Mouse (Mus musculus): Measurements from ENCODE around the gene Prkag1. TPM values are rescaled to one million over a fixed set of nuclear protein-coding genes. Genes with fewer than 3 reads are reported as not detected.

The Prkag1 gene
- total and polyA plus RNA-seq, 2 experiments from 2014 or later: 48.3 to 58.4 TPM

- Histone ChIP-seq H3K36me3 (ENCODE audit: insufficient read depth) (no peaks in the 10 kb centered on the region), H3K9ac (no peak overlapping the region), H3K27me3 (ENCODE audit: insufficient read depth, low read length) (peaks cover 60% of the 10 kb centered on the region), H3K9me3 (ENCODE audit: low read length) (0 out of 2 replicates have a peak, but pooled peaks cover 3% of the 10 kb centered on the region), H3K4me2 (ENCODE audit: low read depth) (no peak overlapping the region), H3K4me1 (ENCODE audit: insufficient read depth) (no peaks in the 10 kb centered on the region), H3K27ac (ENCODE audit: low read depth, low read length) (no peak overlapping the region), H3K4me3 (ENCODE audit: low read depth, low read length) (no peak overlapping the region)
- TF ChIP-seq CTCF (IDR thresholded peaks at IDR 0.05; ENCODE audit: low read depth): no peak; the same call in 1 of the 2 replicates
- 28% methylated on average over 6 of the region's 6 CpGs for WGBS
- ATAC-seq: no peak
- DNase-seq: no peak
Observed at GRCm38 (mm10) chr15:98781166-98781565, 50.2 kb downstream of the Prkag1 start.

GRCm38 (mm10) chr15:98780573-98780972 lies 50.7 kb downstream of the Prkag1 start:
- Histone ChIP-seq H3K4me2 (ENCODE audit: low read depth) (no peak overlapping the region), H3K36me3 (ENCODE audit: insufficient read depth) (no peaks in the 10 kb centered on the region)

GRCm38 (mm10) chr15:98780075-98780474 lies 51.2 kb downstream of the Prkag1 start:
- Histone ChIP-seq H3K9me3 (ENCODE audit: low read length) (no peaks in the 10 kb centered on the region), H3K4me2 (ENCODE audit: low read depth) (no peak overlapping the region), H3K4me3 (ENCODE audit: low read depth, low read length) (no peak overlapping the region), H3K27ac (ENCODE audit: low read depth, low read length) (no peak overlapping the region), H3K4me1 (ENCODE audit: insufficient read depth) (no peaks in the 10 kb centered on the region), H3K27me3 (ENCODE audit: insufficient read depth, low read length) (peaks cover 71% of the 10 kb centered on the region), H3K36me3 (ENCODE audit: insufficient read depth) (no peaks in the 10 kb centered on the region), H3K9ac (no peak overlapping the region)
- ATAC-seq (no peak), DNase-seq (no peak)
- WGBS: 6% methylated on average over 8 of the region's 8 CpGs
- no peak for TF ChIP-seq CTCF (IDR thresholded peaks at IDR 0.05; ENCODE audit: low read depth)

More at GRCm38 (mm10) chr15:98780573-98780972, 50.7 kb downstream of the Prkag1 start:
- Histone ChIP-seq H3K27ac (ENCODE audit: low read depth, low read length) (no peak overlapping the region), H3K4me3 (ENCODE audit: low read depth, low read length) (no peak overlapping the region), H3K4me1 (ENCODE audit: insufficient read depth) (no peaks in the 10 kb centered on the region), H3K27me3 (ENCODE audit: insufficient read depth, low read length) (peaks cover 66% of the 10 kb centered on the region), H3K9ac (no peak overlapping the region), H3K9me3 (ENCODE audit: low read length) (no peaks in the 10 kb centered on the region)
- under 1% methylated on average over 13 of the region's 13 CpGs for WGBS
- peak; percentile 23; the same call in 1 of the 2 replicates for TF ChIP-seq CTCF (IDR thresholded peaks at IDR 0.05; ENCODE audit: low read depth)
- DNase-seq (no peak), ATAC-seq (no peak)

- no peaks in the 10 kb centered on the region for H3K4me1 ChIP-seq (ENCODE audit: insufficient read depth)
- no peak overlapping the region for H3K9ac ChIP-seq
- H3K36me3 ChIP-seq (ENCODE audit: insufficient read depth): no peaks in the 10 kb centered on the region
- ATAC-seq: no peak
- no peak overlapping the region for H3K4me2 ChIP-seq (ENCODE audit: low read depth)
- no peaks in the 10 kb centered on the region for H3K9me3 ChIP-seq (ENCODE audit: low read length)
- no peak overlapping the region for H3K4me3 ChIP-seq (ENCODE audit: low read depth, low read length)
- H3K27ac ChIP-seq (ENCODE audit: low read depth, low read length): no peak overlapping the region
- TF ChIP-seq CTCF (IDR thresholded peaks at IDR 0.05; ENCODE audit: low read depth): no peak
- peaks cover 84% of the 10 kb centered on the region for H3K27me3 ChIP-seq (ENCODE audit: insufficient read depth, low read length)
- DNase-seq: no peak
- WGBS: 4% methylated on average over 10 of the region's 11 CpGs
Observed at GRCm38 (mm10) chr15:98778806-98779205, 52.5 kb downstream of the Prkag1 start.

- Histone ChIP-seq H3K27me3 (ENCODE audit: insufficient read depth, low read length) (peaks cover 89% of the 10 kb centered on the region), H3K27ac (ENCODE audit: low read depth, low read length) (no peak overlapping the region), H3K9me3 (ENCODE audit: low read length) (no peaks in the 10 kb centered on the region), H3K4me2 (ENCODE audit: low read depth) (peak overlapping the region; percentile 44), H3K4me1 (ENCODE audit: insufficient read depth) (no peaks in the 10 kb centered on the region), H3K36me3 (ENCODE audit: insufficient read depth) (no peaks in the 10 kb centered on the region), H3K9ac (no peak overlapping the region), H3K4me3 (ENCODE audit: low read depth, low read length) (peak overlapping the region; percentile 20)
- ATAC-seq (no peak), DNase-seq (no peak)
- WGBS: 2% methylated on average over 25 of the region's 25 CpGs
- no peak for TF ChIP-seq CTCF (IDR thresholded peaks at IDR 0.05; ENCODE audit: low read depth)
Observed at GRCm38 (mm10) chr15:98778191-98778770, 53.0 kb downstream of the Prkag1 start.

GRCm38 (mm10) chr15:98777762-98778161 lies 53.6 kb downstream of the Prkag1 start, which contains the start of gene Wnt10b:
Wnt10b (minus strand) TSS chr15:98778150.
- under 1% methylated on average over 33 of the region's 33 CpGs for WGBS
- Histone ChIP-seq H3K9ac (no peak within 1 kb of the TSS), H3K4me2 (ENCODE audit: low read depth) (peak within 1 kb of the TSS; percentile 44)

GRCm38 (mm10) chr15:98777005-98777616 lies 54.2 kb downstream of the Prkag1 start:
- Histone ChIP-seq H3K4me2 (ENCODE audit: low read depth) (no peak overlapping the region), H3K36me3 (ENCODE audit: insufficient read depth) (no peaks in the 10 kb centered on the region), H3K4me1 (ENCODE audit: insufficient read depth) (no peaks in the 10 kb centered on the region), H3K27ac (ENCODE audit: low read depth, low read length) (no peak overlapping the region), H3K9me3 (ENCODE audit: low read length) (no peaks in the 10 kb centered on the region), H3K9ac (no peak overlapping the region), H3K4me3 (ENCODE audit: low read depth, low read length) (peak overlapping the region; percentile 9; the same call in 1 of the 2 replicates), H3K27me3 (ENCODE audit: insufficient read depth, low read length) (peaks cover 99% of the 10 kb centered on the region)
- WGBS: 3% methylated on average over 19 of the region's 19 CpGs
- DNase-seq (no peak), ATAC-seq (no peak)
- no peak for TF ChIP-seq CTCF (IDR thresholded peaks at IDR 0.05; ENCODE audit: low read depth)

More at GRCm38 (mm10) chr15:98777762-98778161, 53.6 kb downstream of the Prkag1 start, which contains the start of gene Wnt10b:
- peaks cover 94% of the 10 kb centered on the region for H3K27me3 ChIP-seq (ENCODE audit: insufficient read depth, low read length)
- H3K27ac ChIP-seq (ENCODE audit: low read depth, low read length): no peak within 1 kb of the TSS
- no peaks in the 10 kb centered on the region for H3K9me3 ChIP-seq (ENCODE audit: low read length)
- ATAC-seq: no peak
- H3K36me3 ChIP-seq (ENCODE audit: insufficient read depth): no peaks in the 10 kb centered on the region
- DNase-seq: no peak
- TF ChIP-seq CTCF (IDR thresholded peaks at IDR 0.05; ENCODE audit: low read depth): no peak
- no peaks in the 10 kb centered on the region for H3K4me1 ChIP-seq (ENCODE audit: insufficient read depth)
- H3K4me3 ChIP-seq (ENCODE audit: low read depth, low read length): peak within 1 kb of the TSS; percentile 20

Measured in forebrain, postnatal 0 days (tissue).